Mouse (Mus musculus): Measurements from ENCODE around the gene Ndufc1.
"Not testable (repeated sequence)": the region's sequence is repeated elsewhere in the genome, so short reads cannot be mapped to it uniquely, and the experiment has no call there.

Gene Ndufc1

GRCm38 (mm10) chr3:51396219-51397068 lies 12.3 kb downstream of the Ndufc1 start, which contains the start of gene Mgarp:
Mgarp (minus strand) TSS chr3:51396738.
- in situ Hi-C loops (cut with MboI, MseI) = no loop called here

GRCm38 (mm10) chr3:51395461-51396145 lies 13.2 kb downstream of the Ndufc1 start:
- in situ Hi-C loops (cut with MboI, MseI) = no loop called here

- in situ Hi-C loops (cut with MboI, MseI) = no loop called here
Observed at GRCm38 (mm10) chr3:51394881-51395280, 13.9 kb downstream of the Ndufc1 start.

- in situ Hi-C loops (cut with MboI, MseI) = no loop called here
Observed at GRCm38 (mm10) chr3:51393651-51394050, 15.1 kb downstream of the Ndufc1 start.

GRCm38 (mm10) chr3:51393018-51393417 lies 15.8 kb downstream of the Ndufc1 start:
- in situ Hi-C loops (cut with MboI, MseI) = not testable (repeated sequence)

GRCm38 (mm10) chr3:51391591-51391990 lies 17.2 kb downstream of the Ndufc1 start:
- in situ Hi-C loops (cut with MboI, MseI) = no loop called here

- in situ Hi-C loops (cut with MboI, MseI) = no loop called here
Observed at GRCm38 (mm10) chr3:51391095-51391494, 17.7 kb downstream of the Ndufc1 start.

GRCm38 (mm10) chr3:51388904-51389303 lies 19.9 kb downstream of the Ndufc1 start:
- in situ Hi-C loops (cut with MboI, MseI) = no loop called here

- in situ Hi-C loops (cut with MboI, MseI) = no loop called here
Observed at GRCm38 (mm10) chr3:51387868-51388381, 20.9 kb downstream of the Ndufc1 start.

GRCm38 (mm10) chr3:51387134-51387451 lies 21.7 kb downstream of the Ndufc1 start:
- in situ Hi-C loops (cut with MboI, MseI) = no loop called here

GRCm38 (mm10) chr3:51386441-51387133 lies 22.2 kb downstream of the Ndufc1 start:
- in situ Hi-C loops (cut with MboI, MseI) = no loop called here

- in situ Hi-C loops (cut with MboI, MseI) = no loop called here
Observed at GRCm38 (mm10) chr3:51383409-51383808, 25.4 kb downstream of the Ndufc1 start.

- in situ Hi-C loops (cut with MboI, MseI) = no loop called here
Observed at GRCm38 (mm10) chr3:51380660-51381014, 28.2 kb downstream of the Ndufc1 start.

GRCm38 (mm10) chr3:51379786-51380659 lies 28.8 kb downstream of the Ndufc1 start:
- in situ Hi-C loops (cut with MboI, MseI) = loop anchor here in 1 of 2 experiments (5.0 kb wide), 1 partner anchor 32 kb away; no protein-coding TSS in a partner anchor

- in situ Hi-C loops (cut with MboI, MseI) = loop anchor here in 1 of 2 experiments (5.0 kb wide), 1 partner anchor 34 kb away; no protein-coding TSS in a partner anchor
Observed at GRCm38 (mm10) chr3:51378665-51378946, 30.2 kb downstream of the Ndufc1 start.

- in situ Hi-C loops (cut with MboI, MseI) = loop anchor here in 1 of 2 experiments (5.0 kb wide), 1 partner anchor 34 kb away; no protein-coding TSS in a partner anchor
Observed at GRCm38 (mm10) chr3:51377878-51378664, 30.7 kb downstream of the Ndufc1 start.

- in situ Hi-C loops (cut with MboI, MseI) = loop anchor here in 1 of 2 experiments (5.0 kb wide), 1 partner anchor 37 kb away; no protein-coding TSS in a partner anchor
Observed at GRCm38 (mm10) chr3:51375307-51376265, 33.2 kb downstream of the Ndufc1 start.

- in situ Hi-C loops (cut with MboI, MseI) = no loop called here
Observed at GRCm38 (mm10) chr3:51373544-51373943, 35.2 kb downstream of the Ndufc1 start.

- in situ Hi-C loops (cut with MboI, MseI) = no loop called here
Observed at GRCm38 (mm10) chr3:51372883-51373282, 35.9 kb downstream of the Ndufc1 start.

Measured in T-helper 17 cell (primary cell).